ENCODE assay signal across 21 mouse cellular contexts in the genomic region with DNA sequence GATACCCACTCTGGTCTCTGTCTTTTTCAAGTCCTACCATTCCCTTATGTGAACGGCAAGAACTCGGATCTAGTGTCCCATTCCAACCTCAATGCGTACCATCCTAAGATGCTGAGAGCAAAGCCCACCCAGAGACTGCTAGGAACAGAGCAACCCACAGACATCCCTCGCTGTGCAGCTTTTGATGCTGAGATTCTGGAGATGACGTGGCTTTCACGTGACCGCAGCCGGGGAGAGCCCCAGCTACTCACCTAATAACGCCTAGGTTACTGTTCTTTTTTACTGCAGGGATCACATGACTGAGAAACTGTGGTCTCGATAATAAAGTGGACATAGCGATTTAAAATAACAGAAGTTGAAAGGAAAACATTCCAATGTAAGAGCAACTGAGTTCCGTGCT. TPM values are rescaled to one million over a fixed set of nuclear protein-coding genes. Genes with fewer than 3 reads are reported as not detected.
DNase-seq lines count a peak whose midpoint lies in the region; TF ChIP-seq lines count a peak whose summit lies in the region.
"Had no signal": no experiment of that assay in that cellular context is flagged by ENCODE, and none has a peak within 500 bp of the region (broad histone marks: within the 10 kb centered on the region; RNA-seq: fewer than 3 reads in every experiment).

No protein-coding gene starts in this region.

- no peaks in the 10 kb centered on the region for H3K79me2 ChIP-seq in CH12.LX (replicated peaks; ENCODE audit: control insufficient read depth, extremely low read depth, insufficient read depth, poor library complexity, severe bottlenecking)
- peaks cover 79% of the 10 kb centered on the region for H3K79me2 ChIP-seq in macrophage (ENCODE audit: inconsistent target)
- H3K79me2 ChIP-seq in myocyte (ENCODE audit: control insufficient read depth, insufficient read depth): no peaks in the 10 kb centered on the region

- dilution Hi-C loops in CH12.LX (cut with MboI; ENCODE audit: extremely low pct_ligation_motif_present, extremely low pct_unique_long_range_greater_than_20kb, low sequenced_read_pairs): no loop called here

- H3K9me3 ChIP-seq in CH12.LX (replicated peaks; ENCODE audit: low read length): no peaks in the 10 kb centered on the region
- H3K9me3 ChIP-seq: embryonic facial prominence, embryonic 13.5 days; forebrain, embryonic 12.5 days; hindbrain, embryonic 13.5 days had no signal

- H3K36me3 ChIP-seq in CH12.LX (replicated peaks in 1 of 2; ENCODE audit: control insufficient read depth in 1 of 2, insufficient read depth in 1 of 2, low read length in 1 of 2) (peaks cover 0 to 19% of the 10 kb centered on the region in 2 experiments), macrophage (ENCODE audit: inconsistent target) (peaks cover 24% of the 10 kb centered on the region), myocyte (ENCODE audit: control insufficient read depth, insufficient read depth) (no peaks in the 10 kb centered on the region)
- H3K36me3 ChIP-seq: embryonic facial prominence, embryonic 13.5 days; forebrain, embryonic 12.5 days; heart, embryonic 12.5 days; hindbrain, embryonic 13.5 days had no signal

- TF ChIP-seq CTCF in CH12.LX (conservative IDR thresholded peaks at IDR 0.05 in 1 of 2, IDR thresholded peaks at IDR 0.05 in 1 of 2; ENCODE audit: low read depth in 2 of 2, low read length in 2 of 2): no peak

- WGBS in macrophage (ENCODE audit: missing documents): 65% methylated on average over 11 of the region's 12 CpGs

- TF ChIP-seq RAD21 in CH12.LX (IDR thresholded peaks at IDR 0.05; ENCODE audit: low read depth, low read length): no peak

- H3K27ac ChIP-seq in CH12.LX (ENCODE audit: insufficient read depth, low read depth) (peak overlapping the region; percentile 37; the same call in 1 of the 2 replicates), macrophage (peak overlapping the region; percentile 99)
- H3K27ac ChIP-seq: embryonic facial prominence, embryonic 13.5 days; forebrain, embryonic 12.5 days; heart, adult 2 months; hindbrain, embryonic 13.5 days had no signal

- TF ChIP-seq EP300 in CH12.LX (IDR thresholded peaks at IDR 0.05; ENCODE audit: low read length): peak; percentile 86

- intact Hi-C loops in heart, postnatal 14 days (cut with DNase I): no loop called here
- intact Hi-C loops in left cerebral cortex, postnatal 25 days (cut with DNase I): no loop called here

- H3K27me3 ChIP-seq in CH12.LX (replicated peaks) (no peaks in the 10 kb centered on the region), myocyte (ENCODE audit: control insufficient read depth, insufficient read depth, insufficient read length) (no peaks in the 10 kb centered on the region)
- H3K27me3 ChIP-seq: embryonic facial prominence, embryonic 13.5 days; forebrain, embryonic 12.5 days; heart, embryonic 12.5 days; hindbrain, embryonic 13.5 days had no signal

- peak; percentile 91 for DNase-seq in heart, adult 11 months
- DNase-seq in heart, postnatal 14 days: no peak
- peak; percentile 93 for DNase-seq in CH12.LX (ENCODE audit: extremely low read depth)
- DNase-seq in left cerebral cortex, postnatal 25 days (ENCODE audit: low spot score in 2 of 2): no peak
- no peak for DNase-seq in lung, postnatal 36 days
- no peak for DNase-seq in frontal cortex, postnatal 10 days (ENCODE audit: low spot score in 2 of 2)
- DNase-seq: adrenal gland, adult 8-10 months; adrenal gland, postnatal 36 days; cerebellum, adult 11-12 months; cerebellum, adult 9-10 months; cerebellum, postnatal 25 days; gastrocnemius, postnatal 10 days; heart, postnatal 4 days; kidney, adult 8-10 months had no signal

- H3K4me2 ChIP-seq in CH12.LX (ENCODE audit: insufficient read depth, low read depth, poor library complexity, severe bottlenecking) (peak overlapping the region; percentile 72), myocyte (ENCODE audit: low read depth) (peak overlapping the region; percentile 36)
- H3K4me2 ChIP-seq: embryonic facial prominence, embryonic 13.5 days; forebrain, embryonic 12.5 days; heart, embryonic 12.5 days; hindbrain, embryonic 13.5 days had no signal

- H3ac ChIP-seq in myocyte (ENCODE audit: control insufficient read depth, insufficient read length): no peak overlapping the region

- H3K9ac ChIP-seq in CH12.LX (ENCODE audit: insufficient read depth, low read depth): no peak overlapping the region
- H3K9ac ChIP-seq: embryonic facial prominence, embryonic 13.5 days; forebrain, embryonic 12.5 days; heart, embryonic 12.5 days; hindbrain, embryonic 13.5 days had no signal

- H3K4me1 ChIP-seq in CH12.LX (ENCODE audit: control insufficient read depth in 1 of 2, insufficient read depth in 2 of 2): peaks cover 3 to 31% of the 10 kb centered on the region in 2 experiments; a peak in 3 of 4 replicates
- H3K4me1 ChIP-seq: embryonic facial prominence, embryonic 13.5 days; forebrain, embryonic 12.5 days; hindbrain, embryonic 13.5 days had no signal

- H3K4me3 ChIP-seq in CH12.LX (replicated peaks in 1 of 3; ENCODE audit: low read depth in 2 of 3, low read length in 2 of 3, poor library complexity in 1 of 3) (peak overlapping the region; percentile 29 to 37 (median 30)), macrophage (ENCODE audit: inconsistent target) (peak overlapping the region; percentile 76), myocyte (no peak overlapping the region)
- H3K4me3 ChIP-seq: embryonic facial prominence, embryonic 13.5 days; forebrain, embryonic 12.5 days; heart, adult 2 months; heart, embryonic 12.5 days; hindbrain, embryonic 13.5 days had no signal

- in situ Hi-C loops in CH12.LX (cut with MboI; ENCODE audit: low pct_ligation_motif_present, low pct_unique_long_range_greater_than_20kb, low sequenced_read_pairs): no loop called here

- TF ChIP-seq POLR2A in CH12.LX (IDR thresholded peaks at IDR 0.05; ENCODE audit: low read depth, low read length) (peak; percentile 45; the same call in 1 of the 2 replicates), myocyte (IDR thresholded peaks at IDR 0.05; ENCODE audit: insufficient read length, low read depth) (no peak)

TF ChIP-seq in CH12.LX, 34 proteins besides CTCF, POLR2A, EP300 and RAD21 (continues in another document):
- peak; percentile 88 for TF ChIP-seq JUN (IDR thresholded peaks at IDR 0.05; ENCODE audit: insufficient read depth, low read depth, low read length)
- peak; percentile 51; the same call in 1 of the 2 replicates for TF ChIP-seq MEF2A (IDR thresholded peaks at IDR 0.05; ENCODE audit: borderline replicate concordance, low read depth, low read length)
- TF ChIP-seq SMC3 (IDR thresholded peaks at IDR 0.05; ENCODE audit: low read depth, low read length): no peak

TF ChIP-seq in myocyte, 11 proteins besides CTCF, POLR2A, EP300 and RAD21:
- TF ChIP-seq POLR2AphosphoS2 (IDR thresholded peaks at IDR 0.05; ENCODE audit: insufficient read length, low read depth) (no peak), TCF12 (IDR thresholded peaks at IDR 0.05; ENCODE audit: insufficient read depth, poor library complexity, severe bottlenecking) (no peak), CEBPB (IDR thresholded peaks at IDR 0.05; ENCODE audit: insufficient read depth, poor library complexity, severe bottlenecking) (no peak), USF1 (IDR thresholded peaks at IDR 0.05; ENCODE audit: low read depth) (peak; percentile 47)

RNA-seq across cellular contexts. Expression of gene C3ar1, which starts 1.4 kb away (rescaled TPM):
- 1 to 10 TPM; 2.5 to 3.6 TPM for total RNA-seq in heart, postnatal 14 days (2021)
- 0.89 and 1.1 TPM in 2 replicates for total RNA-seq in CH12.LX (2012; rRNA removed)
- total RNA-seq in CH12.LX (2014; rRNA removed): 1.4 and 1.6 TPM in 2 replicates
- polyA plus RNA-seq in CH12.LX (2012; ENCODE audit: insufficient read length, low read depth): 4.7 TPM in 2 replicates
- total RNA-seq in macrophage (2018; cell fraction: chromatin; rRNA removed): 100 to 1,000 TPM in 20 of 26 experiments, 10 to 100 TPM in 6; 26.3 to 225 (median 136) TPM
- total RNA-seq in macrophage (2018; cell fraction: cytosol; rRNA removed): 100 to 1,000 TPM; 577 to 982 (median 775) TPM
- 1,000 to 10,000 TPM in 1 of 26 experiments, 100 to 1,000 TPM in 25; 108 to 1,011 (median 584) TPM for total RNA-seq in macrophage (2018; cell fraction: nucleus; rRNA removed)
- polyA plus RNA-seq in macrophage (2018): 541 to 857 TPM (median 783 TPM) in 3 replicates
- 0.19 TPM for polyA plus RNA-seq in myocyte (2012; fragmentation: generic; extraction: Trizol)
- total RNA-seq in left cerebral cortex, postnatal 25 days (2021): under 1 TPM; 0.60 to 0.66 TPM

RNA-seq across cellular contexts. Expression of gene Necap1, which starts 19.7 kb away (rescaled TPM):
- total RNA-seq in heart, postnatal 14 days (2021): 10 to 100 TPM; 23.8 to 25.5 TPM
- total RNA-seq in CH12.LX (2012; rRNA removed) (12.7 and 12.9 TPM in 2 replicates), CH12.LX (2014; rRNA removed) (29.5 and 30.6 TPM in 2 replicates)
- polyA plus RNA-seq in CH12.LX (2012; ENCODE audit: insufficient read length, low read depth) (26.9 and 29.2 TPM in 2 replicates), macrophage (2018) (43.5 to 54.5 TPM (median 45.5 TPM) in 3 replicates), myocyte (2012; fragmentation: generic; extraction: Trizol) (21.9 TPM)
- 100 to 1,000 TPM in 18 of 26 experiments, 10 to 100 TPM in 8; 42.4 to 263 (median 153) TPM for total RNA-seq in macrophage (2018; cell fraction: chromatin; rRNA removed)
- total RNA-seq in macrophage (2018; cell fraction: cytosol; rRNA removed): 10 to 100 TPM; 15.9 to 61.6 (median 51.9) TPM
- total RNA-seq in macrophage (2018; cell fraction: nucleus; rRNA removed): 100 to 1,000 TPM in 12 of 26 experiments, 10 to 100 TPM in 14; 39.8 to 139 (median 93.1) TPM
- total RNA-seq in left cerebral cortex, postnatal 25 days (2021): 100 to 1,000 TPM; 188 to 202 TPM

RNA-seq across cellular contexts. Expression of gene Foxj2, which starts 34.8 kb away (rescaled TPM):
- total RNA-seq in heart, postnatal 14 days (2021): 10 to 100 TPM; 30.9 to 31.9 TPM
- total RNA-seq in CH12.LX (2012; rRNA removed): 2.5 and 2.7 TPM in 2 replicates
- total RNA-seq in CH12.LX (2014; rRNA removed): 1.8 and 1.9 TPM in 2 replicates
- 4.6 and 5.4 TPM in 2 replicates for polyA plus RNA-seq in CH12.LX (2012; ENCODE audit: insufficient read length, low read depth)
- total RNA-seq in macrophage (2018; cell fraction: chromatin; rRNA removed): 10 to 100 TPM in 20 of 26 experiments, 1 to 10 TPM in 6; 2.6 to 31.0 (median 16.2) TPM
- 10 to 100 TPM in 25 of 26 experiments, 1 to 10 TPM in 1; 9.2 to 27.1 (median 21.6) TPM for total RNA-seq in macrophage (2018; cell fraction: cytosol; rRNA removed)
- total RNA-seq in macrophage (2018; cell fraction: nucleus; rRNA removed): 10 to 100 TPM in 25 of 26 experiments, 1 to 10 TPM in 1; 8.9 to 41.2 (median 20.1) TPM
- polyA plus RNA-seq in macrophage (2018): 12.2 to 18.5 TPM (median 15.1 TPM) in 3 replicates
- 9.7 TPM for polyA plus RNA-seq in myocyte (2012; fragmentation: generic; extraction: Trizol)
- total RNA-seq in left cerebral cortex, postnatal 25 days (2021): 10 to 100 TPM; 27.1 to 28.6 TPM

RNA-seq across cellular contexts. Expression of gene Slc2a3, which starts 53.1 kb away (rescaled TPM):
- 1 to 10 TPM; 2.3 to 2.4 TPM for total RNA-seq in heart, postnatal 14 days (2021)
- total RNA-seq in CH12.LX (2012; rRNA removed) (27.8 and 38.3 TPM in 2 replicates), CH12.LX (2014; rRNA removed) (29.7 and 32.4 TPM in 2 replicates)
- polyA plus RNA-seq in CH12.LX (2012; ENCODE audit: insufficient read length, low read depth) (23.7 and 28.8 TPM in 2 replicates), macrophage (2018) (2.4 to 6.9 TPM (median 3.4 TPM) in 3 replicates), myocyte (2012; fragmentation: generic; extraction: Trizol) (1.2 TPM)
- total RNA-seq in macrophage (2018; cell fraction: chromatin; rRNA removed): 1 to 10 TPM in 21 of 26 experiments, under 1 TPM in 5; 0.51 to 9.7 (median 4.3) TPM
- 1 to 10 TPM; 2.2 to 7.4 (median 4.6) TPM for total RNA-seq in macrophage (2018; cell fraction: cytosol; rRNA removed)
- total RNA-seq in macrophage (2018; cell fraction: nucleus; rRNA removed): 10 to 100 TPM in 2 of 26 experiments, 1 to 10 TPM in 24; 1.3 to 10.6 (median 3.9) TPM
- 100 to 1,000 TPM; 142 to 156 TPM for total RNA-seq in left cerebral cortex, postnatal 25 days (2021)

Comparison
In these comparisons a context has a peak if more than half of its experiments do, and no peak if none do; other contexts are left out.
1. DNase-seq: peak in heart, adult 11 months (single experiment) and CH12.LX (single experiment); none in heart, postnatal 14 days (0 of 2), left cerebral cortex, postnatal 25 days (0 of 2), lung, postnatal 36 days (single experiment) and frontal cortex, postnatal 10 days (0 of 2).
2. RNA of gene Necap1, which starts 19.7 kb away (total RNA-seq): 188 to 202 TPM in left cerebral cortex, postnatal 25 days; 12.7 to 30.6 TPM in CH12.LX and 23.8 to 25.5 TPM in heart, postnatal 14 days; every median in the first group is over 4 times any median in the second.
3. RNA of gene Foxj2, which starts 34.8 kb away (total RNA-seq): 30.9 to 31.9 TPM in heart, postnatal 14 days and 27.1 to 28.6 TPM in left cerebral cortex, postnatal 25 days; 1.8 to 2.7 TPM in CH12.LX; every median in the first group is over 4 times any median in the second.